Comparison of ENCODE assay signal across 8 mouse cellular contexts in genomic region chr3:37348221-37349165, GRCm38 (mm10). TPM values are rescaled to one million over a fixed set of nuclear protein-coding genes. Genes with fewer than 3 reads are reported as not detected.
DNase-seq lines count a peak whose midpoint lies in the region; ATAC-seq and TF ChIP-seq lines count a peak whose summit lies in the region.

TSS of gene Fgf2 (plus strand) at chr3:37348346.

- peak within 1 kb of the TSS; percentile 83 for H3K9ac ChIP-seq in embryonic facial prominence, embryonic 14.5 days (ENCODE audit: low read depth, low read length)
- peak within 1 kb of the TSS; percentile 76 for H3K9ac ChIP-seq in heart, embryonic 12.5 days
- H3K9ac ChIP-seq in lung, embryonic 14.5 days, result peak within 1 kb of the TSS; percentile 75

- H3K27ac ChIP-seq in spleen, adult 2 months (ENCODE audit: insufficient read depth, low read length), result no peak within 1 kb of the TSS
- peak within 1 kb of the TSS; percentile 17 for H3K27ac ChIP-seq in embryonic facial prominence, embryonic 14.5 days (replicated peaks; ENCODE audit: low read depth, low read length)
- H3K27ac ChIP-seq in heart, embryonic 12.5 days (ENCODE audit: poor library complexity, severe bottlenecking), result no peak within 1 kb of the TSS
- no peak within 1 kb of the TSS for H3K27ac ChIP-seq in lung, embryonic 14.5 days (ENCODE audit: low read depth)

- H3K36me3 ChIP-seq in spleen, adult 2 months (ENCODE audit: control insufficient read depth, insufficient read depth, low read length), result no peaks in the 10 kb centered on the region
- H3K36me3 ChIP-seq in embryonic facial prominence, embryonic 14.5 days (ENCODE audit: control insufficient read depth, insufficient read depth, low read length), result no peaks in the 10 kb centered on the region
- H3K36me3 ChIP-seq in heart, embryonic 12.5 days, result no peaks in the 10 kb centered on the region
- no peaks in the 10 kb centered on the region for H3K36me3 ChIP-seq in lung, embryonic 14.5 days (ENCODE audit: insufficient read depth)

- TF ChIP-seq POLR2A in spleen, adult 2 months (IDR thresholded peaks at IDR 0.05; ENCODE audit: low read depth, low read length), result no peak

- ATAC-seq in embryonic facial prominence, embryonic 14.5 days (ENCODE audit: low read depth), result peak; percentile 81
- peak; percentile 42 for ATAC-seq in heart, embryonic 12.5 days (ENCODE audit: insufficient number of reproducible peaks, low FRiP score)
- peak; percentile 77 for ATAC-seq in lung, embryonic 14.5 days (ENCODE audit: insufficient read depth)
- ATAC-seq in megakaryocyte-erythroid progenitor cell, adult 5-6 weeks (replicated peaks; ENCODE audit: low FRiP score, low TSS enrichment, poor library complexity, severe bottlenecking), result no peak

- WGBS in spleen, adult 2 months, result 2% methylated on average over 73 of the region's 75 CpGs
- WGBS in embryonic facial prominence, embryonic 14.5 days, result 1% methylated on average over 23 of the region's 75 CpGs
- 1% methylated on average over 61 of the region's 75 CpGs for WGBS in heart, embryonic 12.5 days
- WGBS in lung, embryonic 14.5 days, result 1% methylated on average over 74 of the region's 75 CpGs

- H3K4me2 ChIP-seq in embryonic facial prominence, embryonic 14.5 days (ENCODE audit: low read depth, low read length), result peak within 1 kb of the TSS; percentile 93
- H3K4me2 ChIP-seq in heart, embryonic 12.5 days, result peak within 1 kb of the TSS; percentile 100
- peak within 1 kb of the TSS; percentile 97 for H3K4me2 ChIP-seq in lung, embryonic 14.5 days

- H3K27me3 ChIP-seq in spleen, adult 2 months (ENCODE audit: control insufficient read depth, insufficient read depth, low read length), result peaks cover 16% of the 10 kb centered on the region
- H3K27me3 ChIP-seq in embryonic facial prominence, embryonic 14.5 days (replicated peaks; ENCODE audit: control insufficient read depth, insufficient read depth, low read length), result peaks cover 11% of the 10 kb centered on the region
- peaks cover 51% of the 10 kb centered on the region for H3K27me3 ChIP-seq in heart, embryonic 12.5 days (replicated peaks)
- H3K27me3 ChIP-seq in lung, embryonic 14.5 days (ENCODE audit: insufficient read depth, low read length), result peaks cover 14% of the 10 kb centered on the region

- peaks cover 2% of the 10 kb centered on the region; the same call in 1 of the 2 replicates for H3K4me1 ChIP-seq in spleen, adult 2 months (ENCODE audit: control insufficient read depth, insufficient read depth, insufficient read length)
- peaks cover 14% of the 10 kb centered on the region for H3K4me1 ChIP-seq in embryonic facial prominence, embryonic 14.5 days (ENCODE audit: control insufficient read depth, insufficient read depth, low read length)
- H3K4me1 ChIP-seq in heart, embryonic 12.5 days (replicated peaks), result peaks cover 13% of the 10 kb centered on the region
- H3K4me1 ChIP-seq in lung, embryonic 14.5 days (ENCODE audit: insufficient read depth), result peaks cover 9% of the 10 kb centered on the region

- no peak for TF ChIP-seq CTCF in spleen, adult 2 months (IDR thresholded peaks at IDR 0.05; ENCODE audit: extremely low read depth, insufficient read depth, insufficient read length, insufficient replicate concordance)
- no peak for TF ChIP-seq CTCF in lung, embryonic 14.5 days (IDR thresholded peaks at IDR 0.05; ENCODE audit: low read depth)

- H3K4me3 ChIP-seq in spleen, adult 2 months (ENCODE audit: extremely low read depth, insufficient read depth, insufficient read length), result peak within 1 kb of the TSS; percentile 54
- H3K4me3 ChIP-seq in embryonic facial prominence, embryonic 14.5 days (ENCODE audit: low read depth, low read length), result peak within 1 kb of the TSS; percentile 75
- H3K4me3 ChIP-seq in heart, embryonic 12.5 days, result peak within 1 kb of the TSS; percentile 72
- H3K4me3 ChIP-seq in lung, embryonic 14.5 days (ENCODE audit: low read depth, low read length), result peak within 1 kb of the TSS; percentile 66

- no peaks in the 10 kb centered on the region for H3K9me3 ChIP-seq in embryonic facial prominence, embryonic 14.5 days (ENCODE audit: control insufficient read depth, low read length)
- no peaks in the 10 kb centered on the region for H3K9me3 ChIP-seq in heart, embryonic 12.5 days (replicated peaks)
- no peaks in the 10 kb centered on the region for H3K9me3 ChIP-seq in lung, embryonic 14.5 days (ENCODE audit: low read depth, low read length)

- DNase-seq in spleen, adult 2 months (ENCODE audit: low read depth in 1 of 2, low spot score in 2 of 2), result no peak
- DNase-seq in spleen, postnatal 36 days (ENCODE audit: low spot score in 2 of 2), result no peak
- peak; percentile 81 for DNase-seq in embryonic facial prominence, embryonic 14.5 days (ENCODE audit: low spot score)
- DNase-seq in kidney, postnatal 14 days, result peak; percentile 48
- peak; percentile 73 for DNase-seq in lung, embryonic 14.5 days
- peak; percentile 46 to 64 for DNase-seq in right cerebral cortex, adult 2 months (ENCODE audit: low spot score in 2 of 2)

RNA-seq across cellular contexts. Expression of gene Fgf2, which starts in this region (rescaled TPM):
- 0.92 and 1.2 TPM in 2 replicates for polyA plus RNA-seq in spleen, adult 2 months (2012; rRNA removed)
- 5.5 and 6.0 TPM in 2 replicates for polyA plus RNA-seq in embryonic facial prominence, embryonic 14.5 days (2014; fragmentation: Nextera tagmentation; extraction: Ambion mirVana)
- 2.3 and 3.1 TPM in 2 replicates for polyA plus RNA-seq in heart, embryonic 12.5 days (2016; fragmentation: Nextera tagmentation; extraction: Ambion mirVana)
- polyA plus RNA-seq in lung, embryonic 14.5 days (2014; fragmentation: Nextera tagmentation; extraction: Ambion mirVana), result 2.9 and 4.1 TPM in 2 replicates
- not detected in 2 replicates for total RNA-seq in megakaryocyte-erythroid progenitor cell, adult 5-6 weeks (2014; fragmentation: Nextera tagmentation)
- not detected in 2 replicates for total RNA-seq in megakaryocyte-erythroid progenitor cell, adult 5-6 weeks (2017)

Comparison
In these comparisons a context has a peak if more than half of its experiments do, and no peak if none do; other contexts are left out.
1. DNase-seq: peak in embryonic facial prominence, embryonic 14.5 days (single experiment), kidney, postnatal 14 days (single experiment), lung, embryonic 14.5 days (single experiment) and right cerebral cortex, adult 2 months (2 of 2); none in spleen, adult 2 months (0 of 2) and spleen, postnatal 36 days (0 of 2).
2. Peak in every context shown above with its lines, with median percentiles within 50 percentile points of each other: H3K4me3 ChIP-seq, H3K4me2 ChIP-seq and H3K9ac ChIP-seq.